Mouse (Mus musculus) embryonic fibroblast, embryonic 13.5 days (primary cell): ENCODE results near the gene Fhod1. TPM values are rescaled to one million over a fixed set of nuclear protein-coding genes. Genes with fewer than 3 reads are reported as not detected.
A peak's percentile ranks its signal among the peaks of the same experiment; 100 is the strongest.

Source experiments
- H3K27ac ChIP-seq: 2 replicates; pipeline ENCODE4 v1.5.1; 2012; ENCODE audit warnings: low read length, control low read depth, inconsistent platforms; ENCODE audit not compliant: insufficient read depth
- H3K4me1 ChIP-seq: 2 replicates; pipeline ENCODE4 v1.6.1; 2011; ENCODE audit warnings: low read length; ENCODE audit not compliant: control insufficient read depth, insufficient read depth
- H3K4me3 ChIP-seq: 2 replicates; pipeline ENCODE4 v1.5.1; 2011; ENCODE audit warnings: mild to moderate bottlenecking, control low read depth, low read length; ENCODE audit not compliant: insufficient read depth
- CTCF ChIP-seq: IDR thresholded peaks from 2 replicates; pipeline ENCODE4 v1.5.1; 2011; ENCODE audit warnings: mild to moderate bottlenecking, control low read depth, low read length, moderate library complexity, borderline replicate concordance; ENCODE audit not compliant: insufficient read depth
- POLR2A ChIP-seq: IDR thresholded peaks from 2 replicates; pipeline ENCODE4 v1.6.1; 2011; ENCODE audit warnings: low read depth, mild to moderate bottlenecking, control low read depth, low read length, moderate library complexity
- polyA plus RNA-seq: library from polyadenylated mRNA; stranded (reverse); fragments of >200 nt; gene quantifications from 2 replicates; pipeline ENCODE4 v1.2.4, GENCODE M21; 2011; ENCODE audit warnings: low read depth; ENCODE audit not compliant: missing spikeins, insufficient read length

Fhod1 gene
- polyA plus RNA-seq, 1 experiment, result 16.0 TPM

DNA sequence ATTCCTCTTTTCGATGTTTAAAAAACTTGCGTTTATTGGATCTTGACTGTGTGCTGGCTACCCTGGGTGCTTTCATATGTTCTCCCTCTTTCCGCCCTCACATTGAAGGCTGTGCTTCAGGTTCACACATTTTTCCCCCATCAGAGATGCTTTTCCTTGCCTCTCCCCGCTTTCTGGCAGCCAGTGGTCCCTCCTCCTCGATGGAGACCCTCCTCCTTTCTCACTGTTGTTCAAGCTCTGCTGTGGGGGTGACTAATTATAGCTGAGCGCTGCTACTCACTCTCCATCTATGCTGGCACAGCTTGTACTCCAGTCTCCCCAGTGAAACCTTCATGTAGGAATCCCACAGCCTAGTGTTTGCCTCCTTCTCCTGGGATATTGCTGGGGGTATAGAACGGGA, 2.4 kb upstream of the Fhod1 start:
- H3K4me3 ChIP-seq, result peak overlapping the region; percentile 90
- H3K27ac ChIP-seq, result 0 out of 2 replicates have a peak overlapping the region, but pooled peaks have one; percentile 11
- TF ChIP-seq POLR2A, result no peak
- H3K4me1 ChIP-seq, result peaks cover 11% of the 10 kb centered on the region

DNA sequence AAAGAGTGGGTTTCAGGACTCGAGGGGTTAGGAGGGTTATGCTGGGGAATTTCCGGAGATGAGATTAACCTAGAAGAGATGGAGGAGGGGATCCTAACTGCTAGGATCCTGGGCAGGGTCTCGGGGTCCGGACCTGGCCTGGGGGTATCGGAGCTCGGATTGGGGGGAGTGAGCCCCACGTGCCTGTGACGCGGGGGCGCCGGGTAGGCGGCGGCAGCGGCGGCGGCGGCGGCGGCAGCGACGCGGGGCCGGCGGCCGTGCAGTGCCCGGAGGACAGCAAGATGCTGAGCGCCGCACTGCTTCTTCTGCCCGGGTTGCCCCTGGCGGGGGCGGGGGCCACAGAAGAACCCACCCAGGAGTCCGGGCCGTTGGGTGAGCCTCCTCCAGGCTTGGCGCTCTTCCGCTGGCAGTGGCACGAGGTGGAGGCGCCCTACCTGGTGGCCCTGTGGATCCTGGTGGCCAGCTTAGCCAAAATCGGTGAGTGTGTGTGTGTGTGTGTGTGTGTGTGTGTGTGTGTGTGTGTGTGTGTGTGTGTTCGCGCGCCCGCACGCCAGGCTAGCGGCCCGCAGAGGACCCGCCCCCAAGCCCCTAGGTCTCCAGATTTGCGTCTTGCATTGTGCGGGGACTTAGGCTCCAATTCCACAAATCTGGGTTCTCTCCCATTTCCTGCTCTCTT, 1.5 kb upstream of the Fhod1 start:
- TF ChIP-seq POLR2A (peak; percentile 26; the same call in 1 of the 2 replicates), CTCF (no peak)
- peak overlapping the region; percentile 85; the same call in 1 of the 2 replicates for H3K27ac ChIP-seq
- H3K4me3 ChIP-seq, result peak overlapping the region; percentile 90
- H3K4me1 ChIP-seq, result peaks cover 12% of the 10 kb centered on the region

DNA sequence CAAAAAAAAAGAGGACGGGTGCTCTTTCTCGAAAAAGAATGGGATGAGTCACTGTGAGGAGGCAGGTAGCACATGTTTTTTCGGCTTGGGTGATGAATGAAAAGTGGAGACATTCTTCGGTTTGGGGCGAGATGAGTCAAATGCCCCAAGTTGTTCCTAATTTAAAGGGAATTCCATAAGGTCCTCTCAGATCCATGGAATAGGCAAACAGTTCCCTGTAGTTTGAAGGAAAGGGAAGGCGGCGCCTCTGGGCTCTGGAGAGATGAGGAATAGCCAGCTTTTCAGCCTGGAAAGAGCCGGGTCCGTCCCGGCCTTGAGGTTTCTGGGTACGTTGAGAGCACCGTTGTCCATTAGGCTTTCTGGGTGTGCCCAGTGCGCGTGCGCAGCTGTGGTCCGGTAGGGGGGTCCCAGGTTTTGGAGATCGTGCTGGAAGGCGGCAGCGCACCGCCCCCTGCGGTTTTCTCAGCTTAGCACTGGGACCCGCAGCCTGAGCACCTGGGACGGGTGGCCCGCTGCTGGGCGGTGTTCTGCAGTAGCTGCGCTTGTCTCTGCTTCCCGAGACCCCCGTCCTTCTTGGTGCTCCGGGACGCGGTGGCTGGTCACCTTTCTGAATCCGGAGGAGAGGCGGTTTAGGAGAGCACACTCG, 820 bp upstream of the Fhod1 start, which contains the start of gene Slc9a5:
Slc9a5 (plus strand) TSS at position 394 of the 646 bp plus-strand sequence.
- Histone ChIP-seq H3K27ac (peak within 1 kb of the TSS; percentile 85), H3K4me3 (peak within 1 kb of the TSS; percentile 90), H3K4me1 (peaks cover 12% of the 10 kb centered on the region)
- TF ChIP-seq POLR2A (peak; percentile 38), CTCF (no peak)

DNA sequence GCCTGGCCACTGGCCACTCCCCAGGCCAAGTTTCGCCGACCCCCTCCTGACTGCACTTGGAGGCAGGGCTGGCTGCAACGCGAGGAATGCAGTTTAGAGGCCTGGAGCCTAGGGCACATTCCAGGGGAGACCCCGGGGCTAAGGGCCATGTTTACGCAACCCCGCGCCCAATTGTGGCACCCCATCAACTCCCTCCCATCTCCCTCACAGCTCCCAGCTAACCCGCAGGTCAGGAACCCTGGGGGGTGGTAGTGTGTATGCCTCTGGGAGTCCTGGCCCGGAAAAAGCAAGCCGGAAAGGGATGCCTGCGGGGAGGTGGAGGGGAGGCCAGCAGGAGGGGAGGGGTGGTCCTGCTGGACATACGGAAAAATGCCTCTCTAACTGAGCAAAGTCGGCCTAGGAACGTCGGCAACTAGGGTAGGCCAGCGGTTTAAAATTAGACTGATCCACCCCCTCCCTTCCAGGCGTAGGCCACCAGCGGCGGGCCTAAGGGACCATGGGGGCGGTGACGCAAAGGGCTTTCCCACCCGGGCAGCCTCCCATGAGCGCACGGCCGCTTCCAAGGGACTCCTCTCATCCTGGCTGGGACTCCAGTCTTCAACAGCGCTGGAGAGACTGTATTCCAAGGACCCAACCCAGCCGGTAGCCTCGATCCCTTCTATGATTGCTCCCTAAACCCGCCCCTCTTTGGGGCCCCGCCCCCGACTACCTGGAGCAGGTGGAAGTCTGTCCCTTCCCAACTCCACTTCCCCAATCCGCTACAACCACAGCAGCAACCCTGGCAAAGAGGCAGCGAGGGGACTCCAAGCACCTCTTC, 934 bp downstream of the Fhod1 start:
- TF ChIP-seq CTCF (no peak), POLR2A (peak; percentile 43; the same call in 1 of the 2 replicates)
- peak overlapping the region; percentile 75 for H3K4me3 ChIP-seq
- peak overlapping the region; percentile 55 for H3K27ac ChIP-seq
- H3K4me1 ChIP-seq, result peaks cover 12% of the 10 kb centered on the region

GRCm38 (mm10) chr8:105345061-105345975, 2.4 kb downstream of the Fhod1 start:
- Histone ChIP-seq H3K27ac (peak overlapping the region; percentile 72), H3K4me3 (no peak overlapping the region), H3K4me1 (peaks cover 17% of the 10 kb centered on the region)
- TF ChIP-seq CTCF (no peak), POLR2A (no peak)

- no peak overlapping the region for H3K27ac ChIP-seq
- TF ChIP-seq CTCF, result no peak
- TF ChIP-seq POLR2A, result no peak
Observed at GRCm38 (mm10) chr8:105343791-105344574, 3.8 kb downstream of the Fhod1 start.

DNA sequence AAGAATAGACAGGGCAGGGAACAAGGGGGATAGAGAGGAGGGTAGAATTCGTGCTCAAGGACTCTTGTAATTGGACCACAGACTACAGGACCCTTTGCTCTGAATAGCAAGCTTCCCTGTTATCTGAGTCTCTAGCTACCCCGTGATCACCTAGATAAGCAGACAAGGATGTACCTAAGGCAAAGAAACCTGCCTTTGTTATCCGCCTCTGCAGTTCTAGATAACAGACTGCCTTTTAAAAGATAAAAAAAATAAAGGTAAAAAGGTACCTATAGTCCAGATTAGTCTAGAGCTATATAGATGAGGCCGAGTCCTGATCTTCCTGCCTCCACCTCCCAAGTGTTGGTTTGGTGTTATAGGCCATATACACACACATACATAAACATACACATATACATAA, 5.0 kb downstream of the Fhod1 start:
- TF ChIP-seq POLR2A (no peak), CTCF (no peak)
- Histone ChIP-seq H3K27ac (no peak overlapping the region), H3K4me1 (peaks cover 15% of the 10 kb centered on the region), H3K4me3 (no peak overlapping the region)

More at GRCm38 (mm10) chr8:105343791-105344574, 3.8 kb downstream of the Fhod1 start:
- peaks cover 15% of the 10 kb centered on the region for H3K4me1 ChIP-seq
- H3K4me3 ChIP-seq, result no peak overlapping the region

- Histone ChIP-seq H3K4me3 (no peak overlapping the region), H3K4me1 (peaks cover 15% of the 10 kb centered on the region), H3K27ac (no peak overlapping the region)
- no peak for TF ChIP-seq POLR2A
- no peak for TF ChIP-seq CTCF
Observed at GRCm38 (mm10) chr8:105341399-105341798, 6.4 kb downstream of the Fhod1 start.
